Mouse (Mus musculus): ENCODE results near the gene Macrod2.
"Not testable (repeated sequence)": the region's sequence is repeated elsewhere in the genome, so short reads cannot be mapped to it uniquely, and the experiment has no call there.

The Macrod2 gene

GRCm38 (mm10) chr2:140698585-140698984 lies 303.5 kb downstream of the Macrod2 start:
- no peak for DNase-seq (ENCODE audit: low spot score in 2 of 2)

- DNase-seq (ENCODE audit: low spot score in 2 of 2): no peak
These were observed 308.3 kb downstream of the Macrod2 start for GRCm38 (mm10) chr2:140703377-140703776.

GRCm38 (mm10) chr2:140704146-140704545 lies 309.0 kb downstream of the Macrod2 start:
- DNase-seq (ENCODE audit: low spot score in 2 of 2): no peak

GRCm38 (mm10) chr2:140705278-140705677 lies 310.2 kb downstream of the Macrod2 start:
- DNase-seq (ENCODE audit: low spot score in 2 of 2): no peak

GRCm38 (mm10) chr2:140707550-140707949 lies 312.4 kb downstream of the Macrod2 start:
- DNase-seq (ENCODE audit: low spot score in 2 of 2): no peak

GRCm38 (mm10) chr2:140715822-140716221 lies 320.7 kb downstream of the Macrod2 start:
- no peak for DNase-seq (ENCODE audit: low spot score in 2 of 2)

- no peak for DNase-seq (ENCODE audit: low spot score in 2 of 2)
These were observed 322.3 kb downstream of the Macrod2 start for GRCm38 (mm10) chr2:140717407-140717806.

GRCm38 (mm10) chr2:140732616-140733183 lies 337.6 kb downstream of the Macrod2 start:
- no peak for DNase-seq (ENCODE audit: low spot score in 2 of 2)

GRCm38 (mm10) chr2:140740511-140740910 lies 345.4 kb downstream of the Macrod2 start:
- no peak for DNase-seq (ENCODE audit: low spot score in 2 of 2)

GRCm38 (mm10) chr2:140742954-140743353 lies 347.8 kb downstream of the Macrod2 start:
- not testable (repeated sequence) for DNase-seq (ENCODE audit: low spot score in 2 of 2)

GRCm38 (mm10) chr2:140758881-140759280 lies 363.8 kb downstream of the Macrod2 start:
- DNase-seq (ENCODE audit: low spot score in 2 of 2): no peak

- DNase-seq (ENCODE audit: low spot score in 2 of 2): no peak
These were observed 364.6 kb downstream of the Macrod2 start for GRCm38 (mm10) chr2:140759732-140760131.

- no peak for DNase-seq (ENCODE audit: low spot score in 2 of 2)
These were observed 365.0 kb downstream of the Macrod2 start for GRCm38 (mm10) chr2:140760137-140760536.

- no peak for DNase-seq (ENCODE audit: low spot score in 2 of 2)
These were observed 368.2 kb downstream of the Macrod2 start for GRCm38 (mm10) chr2:140763076-140763891.

- DNase-seq (ENCODE audit: low spot score in 2 of 2): no peak
These were observed 374.4 kb downstream of the Macrod2 start for GRCm38 (mm10) chr2:140769473-140769872.

- no peak for DNase-seq (ENCODE audit: low spot score in 2 of 2)
These were observed 377.7 kb downstream of the Macrod2 start for GRCm38 (mm10) chr2:140772825-140773224.

GRCm38 (mm10) chr2:140773456-140773855 lies 378.3 kb downstream of the Macrod2 start:
- DNase-seq (ENCODE audit: low spot score in 2 of 2): no peak

GRCm38 (mm10) chr2:140774808-140775370 lies 379.8 kb downstream of the Macrod2 start:
- DNase-seq (ENCODE audit: low spot score in 2 of 2): no peak

- DNase-seq (ENCODE audit: low spot score in 2 of 2): no peak
These were observed 380.5 kb downstream of the Macrod2 start for GRCm38 (mm10) chr2:140775448-140776101.

- DNase-seq (ENCODE audit: low spot score in 2 of 2): no peak
These were observed 383.1 kb downstream of the Macrod2 start for GRCm38 (mm10) chr2:140778212-140778611.

GRCm38 (mm10) chr2:140783041-140783440 lies 387.9 kb downstream of the Macrod2 start:
- DNase-seq (ENCODE audit: low spot score in 2 of 2): no peak

GRCm38 (mm10) chr2:140784626-140785025 lies 389.5 kb downstream of the Macrod2 start:
- no peak for DNase-seq (ENCODE audit: low spot score in 2 of 2)

Data from urinary bladder, postnatal 4 days (tissue).